Mouse (Mus musculus): ENCODE results near the gene Rfc2. TPM values are rescaled to one million over a fixed set of nuclear protein-coding genes. Genes with fewer than 3 reads are reported as not detected.

Rfc2 gene
- polyA plus RNA-seq, 1 experiment, result 81.8 TPM

- Histone ChIP-seq H3K4me3 (ENCODE audit: insufficient read depth, low read length) (no peak overlapping the region), H3K27ac (ENCODE audit: insufficient read depth, low read length) (no peak overlapping the region), H3K4me1 (ENCODE audit: control insufficient read depth, insufficient read depth, low read length) (no peaks in the 10 kb centered on the region)
- TF ChIP-seq CTCF (IDR thresholded peaks at IDR 0.05; ENCODE audit: borderline replicate concordance, insufficient read depth, low read length), result no peak
- no peak for TF ChIP-seq POLR2A (IDR thresholded peaks at IDR 0.05; ENCODE audit: low read depth, low read length)
Observed at GRCm38 (mm10) chr5:134593093-134593492, 11.9 kb downstream of the Rfc2 start.

GRCm38 (mm10) chr5:134597711-134598110 is 16.5 kb downstream of the Rfc2 start:
- H3K27ac ChIP-seq (ENCODE audit: insufficient read depth, low read length), result no peak overlapping the region
- no peak overlapping the region for H3K4me3 ChIP-seq (ENCODE audit: insufficient read depth, low read length)
- TF ChIP-seq POLR2A (IDR thresholded peaks at IDR 0.05; ENCODE audit: low read depth, low read length), result no peak
- TF ChIP-seq CTCF (IDR thresholded peaks at IDR 0.05; ENCODE audit: borderline replicate concordance, insufficient read depth, low read length), result no peak
- H3K4me1 ChIP-seq (ENCODE audit: control insufficient read depth, insufficient read depth, low read length), result no peaks in the 10 kb centered on the region

- Histone ChIP-seq H3K27ac (ENCODE audit: insufficient read depth, low read length) (no peak overlapping the region), H3K4me1 (ENCODE audit: control insufficient read depth, insufficient read depth, low read length) (peaks cover 6% of the 10 kb centered on the region), H3K4me3 (ENCODE audit: insufficient read depth, low read length) (no peak overlapping the region)
- TF ChIP-seq CTCF (IDR thresholded peaks at IDR 0.05; ENCODE audit: borderline replicate concordance, insufficient read depth, low read length), result no peak
- no peak for TF ChIP-seq POLR2A (IDR thresholded peaks at IDR 0.05; ENCODE audit: low read depth, low read length)
Observed at GRCm38 (mm10) chr5:134604376-134604775, 23.2 kb downstream of the Rfc2 start.

GRCm38 (mm10) chr5:134606314-134606713 is 25.1 kb downstream of the Rfc2 start:
- TF ChIP-seq CTCF (IDR thresholded peaks at IDR 0.05; ENCODE audit: borderline replicate concordance, insufficient read depth, low read length) (0 out of 2 replicates have a peak, but pooled peaks have one; percentile 1), POLR2A (IDR thresholded peaks at IDR 0.05; ENCODE audit: low read depth, low read length) (no peak)
- peaks cover 6% of the 10 kb centered on the region for H3K4me1 ChIP-seq (ENCODE audit: control insufficient read depth, insufficient read depth, low read length)
- no peak overlapping the region for H3K27ac ChIP-seq (ENCODE audit: insufficient read depth, low read length)
- H3K4me3 ChIP-seq (ENCODE audit: insufficient read depth, low read length), result no peak overlapping the region

GRCm38 (mm10) chr5:134607121-134607520 is 26.0 kb downstream of the Rfc2 start:
- TF ChIP-seq POLR2A (IDR thresholded peaks at IDR 0.05; ENCODE audit: low read depth, low read length) (peak; percentile 24; the same call in 1 of the 2 replicates), CTCF (IDR thresholded peaks at IDR 0.05; ENCODE audit: borderline replicate concordance, insufficient read depth, low read length) (no peak)
- Histone ChIP-seq H3K4me3 (ENCODE audit: insufficient read depth, low read length) (no peak overlapping the region), H3K4me1 (ENCODE audit: control insufficient read depth, insufficient read depth, low read length) (peaks cover 9% of the 10 kb centered on the region), H3K27ac (ENCODE audit: insufficient read depth, low read length) (peak overlapping the region; percentile 4; the same call in 1 of the 2 replicates)

- no peak overlapping the region for H3K27ac ChIP-seq (ENCODE audit: insufficient read depth, low read length)
- TF ChIP-seq POLR2A (IDR thresholded peaks at IDR 0.05; ENCODE audit: low read depth, low read length) (no peak), CTCF (IDR thresholded peaks at IDR 0.05; ENCODE audit: borderline replicate concordance, insufficient read depth, low read length) (no peak)
- no peak overlapping the region for H3K4me3 ChIP-seq (ENCODE audit: insufficient read depth, low read length)
- H3K4me1 ChIP-seq (ENCODE audit: control insufficient read depth, insufficient read depth, low read length), result peaks cover 13% of the 10 kb centered on the region
Observed at GRCm38 (mm10) chr5:134609916-134610643, 28.9 kb downstream of the Rfc2 start.

GRCm38 (mm10) chr5:134611810-134612521 is 30.8 kb downstream of the Rfc2 start:
- Histone ChIP-seq H3K27ac (ENCODE audit: insufficient read depth, low read length) (peak overlapping the region; percentile 4; the same call in 1 of the 2 replicates), H3K4me3 (ENCODE audit: insufficient read depth, low read length) (no peak overlapping the region), H3K4me1 (ENCODE audit: control insufficient read depth, insufficient read depth, low read length) (peaks cover 9% of the 10 kb centered on the region)
- TF ChIP-seq CTCF (IDR thresholded peaks at IDR 0.05; ENCODE audit: borderline replicate concordance, insufficient read depth, low read length), result no peak

GRCm38 (mm10) chr5:134613727-134614126 is 32.6 kb downstream of the Rfc2 start:
- no peak overlapping the region for H3K4me3 ChIP-seq (ENCODE audit: insufficient read depth, low read length)
- H3K27ac ChIP-seq (ENCODE audit: insufficient read depth, low read length), result no peak overlapping the region
- TF ChIP-seq CTCF (IDR thresholded peaks at IDR 0.05; ENCODE audit: borderline replicate concordance, insufficient read depth, low read length) (no peak), POLR2A (IDR thresholded peaks at IDR 0.05; ENCODE audit: low read depth, low read length) (no peak)
- H3K4me1 ChIP-seq (ENCODE audit: control insufficient read depth, insufficient read depth, low read length), result peaks cover 8% of the 10 kb centered on the region

- H3K4me1 ChIP-seq (ENCODE audit: control insufficient read depth, insufficient read depth, low read length), result peaks cover 8% of the 10 kb centered on the region
- TF ChIP-seq POLR2A (IDR thresholded peaks at IDR 0.05; ENCODE audit: low read depth, low read length) (no peak), CTCF (IDR thresholded peaks at IDR 0.05; ENCODE audit: borderline replicate concordance, insufficient read depth, low read length) (no peak)
- no peak overlapping the region for H3K4me3 ChIP-seq (ENCODE audit: insufficient read depth, low read length)
- H3K27ac ChIP-seq (ENCODE audit: insufficient read depth, low read length), result no peak overlapping the region
Observed at GRCm38 (mm10) chr5:134614296-134614695, 33.1 kb downstream of the Rfc2 start.

GRCm38 (mm10) chr5:134614802-134615201 is 33.6 kb downstream of the Rfc2 start, which contains the start of gene Lat2:
TSS of gene Lat2 (minus strand) at chr5:134615025.
- Histone ChIP-seq H3K4me3 (ENCODE audit: insufficient read depth, low read length) (no peak within 1 kb of the TSS), H3K4me1 (ENCODE audit: control insufficient read depth, insufficient read depth, low read length) (peaks cover 8% of the 10 kb centered on the region), H3K27ac (ENCODE audit: insufficient read depth, low read length) (no peak within 1 kb of the TSS)
- no peak for TF ChIP-seq POLR2A (IDR thresholded peaks at IDR 0.05; ENCODE audit: low read depth, low read length)
- no peak for TF ChIP-seq CTCF (IDR thresholded peaks at IDR 0.05; ENCODE audit: borderline replicate concordance, insufficient read depth, low read length)

Data from embryonic fibroblast, embryonic 13.5 days (primary cell).